Mouse (Mus musculus): ENCODE results near the gene Nbeal2.

Nbeal2 gene

DNA sequence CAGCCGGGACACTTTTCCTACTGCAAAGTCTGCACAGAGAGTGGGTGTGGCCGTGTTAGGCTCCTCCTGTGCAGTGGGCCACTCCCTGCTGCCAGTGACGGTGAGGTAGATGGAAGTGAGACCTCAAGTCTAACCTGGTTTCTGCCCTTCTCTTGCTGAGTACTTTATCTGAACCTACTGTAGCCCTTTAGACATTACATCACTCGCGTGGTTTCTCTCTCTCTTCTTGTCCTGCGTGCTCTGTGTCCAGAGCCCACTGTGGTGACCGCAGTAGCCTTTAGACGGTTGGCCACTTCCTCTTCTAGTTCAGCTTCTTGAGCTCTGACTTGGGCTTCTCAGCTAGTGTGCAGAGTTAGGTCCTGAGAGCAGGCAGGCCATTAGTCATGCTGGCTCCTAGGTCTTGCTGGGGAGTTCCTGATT, 22.5 kb upstream of the Nbeal2 start:
- DNase-seq (ENCODE audit: low read depth, low spot score) = peak; percentile 50

DNA sequence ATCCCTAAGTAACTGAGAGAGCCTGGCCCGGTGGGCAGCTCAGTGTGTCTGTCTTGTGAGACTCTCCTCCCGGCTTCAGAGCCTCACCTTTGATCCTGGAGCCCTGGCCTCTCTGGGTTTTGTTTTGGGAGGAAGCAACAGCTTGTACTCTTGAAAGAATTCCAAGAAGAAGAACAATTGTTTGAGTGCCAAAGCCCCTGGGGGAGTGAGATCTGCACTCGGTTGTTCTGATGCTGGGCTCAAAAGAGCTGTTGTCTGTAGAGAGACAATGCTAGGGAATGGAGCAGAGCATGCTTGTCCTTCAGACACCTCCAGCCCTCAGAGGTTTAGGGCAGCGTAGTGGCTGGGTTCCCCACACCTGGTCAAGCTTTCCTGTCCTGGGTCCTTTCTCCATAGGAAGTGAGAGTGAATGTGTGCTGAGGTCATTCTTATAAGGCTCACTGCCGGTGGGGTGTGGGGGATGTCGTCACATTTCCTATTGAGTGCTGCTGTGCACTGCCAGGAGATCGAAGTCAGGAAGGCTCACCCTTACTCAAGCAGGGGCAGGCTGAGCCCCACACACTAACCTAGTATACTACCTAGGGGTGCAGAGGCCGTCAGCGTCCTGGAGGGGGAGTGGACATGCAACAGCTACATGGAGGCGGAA, 19.3 kb upstream of the Nbeal2 start:
- DNase-seq (ENCODE audit: low read depth, low spot score) = peak; percentile 70

DNA sequence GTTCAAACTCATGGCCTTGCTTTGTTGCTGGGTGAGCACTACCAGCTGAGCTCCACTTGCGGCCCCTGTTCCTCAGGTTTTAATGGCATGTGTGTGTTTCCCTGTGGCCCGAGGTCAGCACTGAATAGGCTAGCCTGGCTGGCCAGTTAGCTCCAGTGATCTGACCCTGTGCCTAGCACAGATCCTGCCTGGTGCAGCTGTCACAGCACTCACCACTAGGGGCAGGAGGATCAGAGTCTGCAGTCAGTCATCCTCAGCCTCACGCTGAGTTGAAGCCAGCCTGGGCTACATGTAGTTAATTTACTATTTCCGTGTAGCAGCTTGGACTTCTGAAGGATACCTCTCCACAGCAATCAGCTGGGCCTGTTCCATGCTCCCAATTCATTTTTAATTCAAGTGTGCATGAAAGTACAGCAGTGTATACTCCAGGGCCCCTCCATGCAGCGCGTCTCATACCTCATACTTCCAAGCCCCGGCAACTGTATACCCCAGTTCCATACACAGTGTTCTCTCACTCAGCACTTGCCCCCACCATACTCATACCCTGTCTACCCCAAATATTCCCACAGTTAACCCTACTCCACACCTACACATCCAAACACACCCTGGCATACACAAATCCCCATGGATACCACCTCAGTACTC, 18.6 kb upstream of the Nbeal2 start:
- peak; percentile 61 for DNase-seq (ENCODE audit: low read depth, low spot score)

DNA sequence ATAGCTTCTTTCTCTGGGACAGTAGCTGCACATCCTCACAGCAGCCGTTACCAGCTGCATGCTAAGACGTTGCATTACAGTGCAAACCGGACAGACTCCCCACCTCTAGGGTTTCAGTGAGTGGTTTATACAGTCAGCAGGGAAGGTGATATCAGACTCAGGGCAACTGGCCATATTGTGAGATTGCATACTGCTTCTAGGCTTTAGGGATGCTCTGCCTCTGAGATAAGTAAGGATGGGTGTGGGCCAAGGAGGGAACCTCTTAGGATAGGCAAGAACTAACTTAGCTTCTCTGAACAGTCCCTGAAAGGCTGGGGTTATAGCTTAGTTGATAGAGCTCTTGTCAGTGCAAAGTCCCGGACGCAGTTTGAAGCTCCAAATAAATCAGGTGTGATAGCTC, 15.8 kb upstream of the Nbeal2 start:
- no peak for DNase-seq (ENCODE audit: low read depth, low spot score)

DNA sequence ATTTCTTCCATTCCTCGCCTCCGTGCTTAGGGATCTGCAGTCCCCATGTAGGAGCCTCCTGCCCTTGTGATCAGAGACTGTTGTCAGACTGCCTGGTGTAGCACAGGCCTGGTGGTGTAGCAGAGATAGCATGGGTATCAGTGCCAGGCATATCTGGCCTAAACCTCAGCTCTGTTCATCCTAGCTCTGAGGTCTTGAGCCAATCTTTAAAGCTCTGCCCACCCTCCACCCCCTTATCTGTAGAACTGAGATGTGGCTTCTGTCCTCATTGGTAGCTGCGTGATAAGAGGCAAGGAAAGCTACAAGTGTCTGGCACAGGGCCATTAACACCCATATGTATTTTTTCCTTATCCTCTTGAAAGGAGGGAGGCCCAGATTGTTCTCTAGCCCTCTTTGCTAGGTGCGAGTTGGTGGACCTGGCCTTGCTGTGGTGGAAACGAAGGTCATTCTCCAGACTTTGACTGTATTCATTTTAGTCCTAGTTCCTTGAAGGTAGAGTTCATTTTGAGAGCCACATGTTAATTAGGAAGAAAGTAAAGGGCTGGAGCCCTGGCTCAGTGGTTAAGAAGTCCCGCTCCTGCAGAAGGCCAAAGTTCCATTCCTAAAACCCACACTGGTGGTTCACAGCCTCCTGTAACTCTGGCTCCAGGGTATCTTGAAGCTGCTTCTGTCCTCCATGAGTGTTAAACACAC, 14.8 kb upstream of the Nbeal2 start:
- no peak for DNase-seq (ENCODE audit: low read depth, low spot score)

DNA sequence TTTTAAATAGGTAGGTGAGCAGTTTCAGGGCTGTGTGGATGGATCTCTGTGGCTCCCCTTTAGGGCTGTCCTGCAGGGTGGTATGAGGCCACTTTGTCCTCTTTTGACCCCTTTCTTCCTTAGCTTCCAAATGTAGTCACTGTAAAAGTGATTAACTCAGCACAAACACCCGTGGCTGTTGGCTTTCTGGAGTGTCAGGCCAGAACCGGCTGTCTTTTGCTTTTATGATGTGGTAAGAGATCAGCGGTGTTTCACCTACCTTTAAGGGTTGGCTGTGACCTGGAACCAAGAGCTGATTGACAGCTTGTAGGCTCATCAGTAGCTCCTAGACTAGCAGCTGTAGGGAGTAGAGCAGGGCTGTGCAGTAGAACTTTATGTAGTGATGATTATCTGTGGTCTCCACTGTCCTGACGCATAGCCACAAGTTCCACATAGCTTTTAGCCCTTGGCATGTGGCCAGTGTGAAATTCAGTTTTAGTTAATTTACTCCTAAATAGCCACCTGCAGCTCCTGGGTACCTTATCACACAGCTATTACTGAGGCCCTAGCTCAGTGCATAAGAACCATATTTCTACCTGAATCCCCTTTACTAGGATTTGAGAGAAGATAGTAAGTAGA, 13.4 kb upstream of the Nbeal2 start:
- DNase-seq (ENCODE audit: low read depth, low spot score) = no peak

DNA sequence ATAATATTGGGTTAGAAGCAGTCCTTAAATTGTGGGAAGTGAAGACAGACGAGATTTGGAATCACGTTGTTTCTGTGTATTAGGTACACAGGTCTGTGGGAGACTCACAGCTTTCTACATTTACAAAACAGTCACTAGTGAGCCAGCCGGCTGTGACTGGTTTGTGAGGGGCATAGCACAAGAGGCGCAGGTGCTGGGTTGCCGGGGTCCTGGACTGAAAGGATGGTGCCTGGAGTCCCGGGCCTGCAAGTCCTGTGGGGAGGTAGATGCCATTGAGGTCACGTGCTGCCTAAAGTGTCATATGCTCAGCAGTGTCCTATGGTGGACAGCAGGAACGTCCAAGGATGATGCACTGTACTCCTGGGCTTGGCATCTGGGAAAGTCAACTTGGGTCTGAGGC, 12.4 kb upstream of the Nbeal2 start:
- peak; percentile 70 for DNase-seq (ENCODE audit: low read depth, low spot score)

DNA sequence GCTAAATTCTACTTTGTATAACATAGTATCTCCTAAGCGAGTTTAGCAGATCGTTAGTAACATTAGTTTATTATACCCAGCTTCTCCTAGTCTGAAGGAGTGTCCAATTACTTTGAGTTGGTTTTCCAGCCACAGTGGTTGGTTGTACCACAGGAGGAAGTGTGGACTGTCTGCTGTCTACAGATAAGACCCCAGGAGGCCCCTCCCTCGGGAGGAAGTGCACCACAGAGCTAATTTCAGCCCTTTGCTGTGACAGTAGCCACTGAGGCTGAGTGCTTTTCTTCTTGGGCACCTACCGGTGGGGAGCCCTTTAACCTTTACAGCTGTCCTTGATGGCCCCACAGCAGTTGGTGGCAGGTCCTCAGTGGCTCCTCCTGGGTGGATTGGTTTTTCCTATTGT, 12.0 kb upstream of the Nbeal2 start:
- DNase-seq (ENCODE audit: low read depth, low spot score) = no peak

DNA sequence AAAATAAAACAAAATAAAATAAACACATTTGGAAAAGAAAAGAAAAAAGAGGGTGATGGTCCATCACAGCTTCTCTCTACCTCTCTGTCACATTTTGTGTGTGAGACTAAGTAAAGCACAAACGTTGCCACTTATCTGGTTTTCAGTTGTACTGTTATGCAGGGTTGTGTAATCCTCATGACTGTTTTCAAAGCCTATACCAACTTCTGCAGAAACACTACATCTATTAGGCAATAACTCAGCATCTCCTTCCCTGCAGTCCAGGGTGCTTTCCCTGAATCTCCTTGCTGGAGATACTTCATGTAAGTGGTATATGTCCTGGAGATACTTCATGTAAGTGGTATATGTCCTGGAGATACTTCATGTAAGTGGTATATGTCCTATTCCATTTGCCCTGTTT, 8.9 kb upstream of the Nbeal2 start:
- no peak for DNase-seq (ENCODE audit: low read depth, low spot score)

DNA sequence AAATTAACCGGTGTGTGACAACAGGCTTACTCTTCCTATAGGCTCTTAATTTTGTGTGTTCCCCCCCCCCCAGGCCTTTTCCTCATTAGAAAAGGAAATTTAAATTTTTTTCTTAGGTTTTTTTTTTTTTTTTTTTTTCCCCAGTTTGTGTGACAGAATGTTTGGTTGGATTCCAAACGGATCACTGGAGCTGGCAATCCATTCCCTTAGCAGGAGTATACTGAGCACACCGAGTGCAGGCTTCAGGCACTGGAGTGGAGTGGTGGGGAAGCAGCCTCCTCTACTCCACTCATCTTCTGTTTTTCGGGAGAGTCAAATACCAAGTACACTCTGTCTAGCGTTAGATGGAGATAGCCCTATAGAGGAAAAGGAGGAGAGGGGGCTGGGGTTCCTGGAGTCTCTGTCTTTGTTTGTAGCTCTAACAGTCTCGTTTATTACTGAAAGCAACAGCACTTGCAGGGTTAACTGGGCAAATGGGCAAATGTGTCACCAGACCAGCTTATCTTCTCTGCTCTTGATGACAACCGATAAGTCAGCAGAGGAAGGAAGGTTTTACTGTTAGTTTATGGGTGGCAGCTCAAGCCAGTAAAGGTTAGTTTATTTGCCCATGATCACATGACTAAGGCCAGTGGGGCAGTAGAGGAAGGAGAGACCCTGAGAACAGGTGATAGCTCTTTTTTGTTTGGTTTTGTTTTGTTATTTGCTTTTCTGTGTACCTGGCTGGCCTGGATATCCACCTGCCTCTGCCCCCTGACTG, 7.1 kb upstream of the Nbeal2 start:
- no peak for DNase-seq (ENCODE audit: low read depth, low spot score)

DNA sequence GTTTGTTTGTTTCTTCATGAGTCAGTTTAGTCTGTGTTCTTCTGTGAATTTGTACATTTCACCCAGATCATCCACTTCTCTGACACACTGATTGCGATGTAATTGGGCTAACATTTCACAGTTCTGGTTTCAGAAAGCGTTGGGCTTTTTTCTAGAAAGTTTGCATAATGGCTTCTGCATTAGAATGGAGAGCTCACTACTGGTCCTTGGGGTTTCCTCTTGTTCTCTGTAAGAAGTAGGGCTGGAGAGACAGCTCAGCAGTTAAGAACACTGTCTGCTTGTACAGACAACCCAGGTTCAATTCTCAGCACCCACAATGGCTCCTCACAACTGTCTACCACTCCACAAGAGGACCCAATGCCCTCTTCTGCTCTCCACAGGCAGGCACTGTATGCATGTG, 6.2 kb upstream of the Nbeal2 start:
- DNase-seq (ENCODE audit: low read depth, low spot score) = no peak

DNA sequence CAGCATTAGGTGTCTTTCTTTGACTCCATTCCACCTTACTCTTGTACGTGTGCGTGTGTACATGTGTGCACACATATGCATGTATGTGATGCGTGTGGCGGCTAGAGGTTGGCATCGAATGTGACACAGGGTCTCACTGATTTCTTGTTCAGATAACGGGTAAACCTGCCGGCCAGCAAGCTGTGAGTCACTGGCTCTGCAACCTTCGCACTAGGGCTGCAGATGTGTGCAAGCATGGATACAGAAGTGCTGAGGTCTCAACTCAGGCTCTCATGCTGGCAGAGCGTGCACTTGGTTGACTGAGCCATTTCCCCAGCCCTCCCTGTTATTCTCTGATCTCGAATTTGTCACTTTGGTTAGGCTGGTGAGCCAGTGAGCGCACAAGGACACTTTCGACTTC, 5.6 kb upstream of the Nbeal2 start:
- DNase-seq (ENCODE audit: low read depth, low spot score) = no peak

DNA sequence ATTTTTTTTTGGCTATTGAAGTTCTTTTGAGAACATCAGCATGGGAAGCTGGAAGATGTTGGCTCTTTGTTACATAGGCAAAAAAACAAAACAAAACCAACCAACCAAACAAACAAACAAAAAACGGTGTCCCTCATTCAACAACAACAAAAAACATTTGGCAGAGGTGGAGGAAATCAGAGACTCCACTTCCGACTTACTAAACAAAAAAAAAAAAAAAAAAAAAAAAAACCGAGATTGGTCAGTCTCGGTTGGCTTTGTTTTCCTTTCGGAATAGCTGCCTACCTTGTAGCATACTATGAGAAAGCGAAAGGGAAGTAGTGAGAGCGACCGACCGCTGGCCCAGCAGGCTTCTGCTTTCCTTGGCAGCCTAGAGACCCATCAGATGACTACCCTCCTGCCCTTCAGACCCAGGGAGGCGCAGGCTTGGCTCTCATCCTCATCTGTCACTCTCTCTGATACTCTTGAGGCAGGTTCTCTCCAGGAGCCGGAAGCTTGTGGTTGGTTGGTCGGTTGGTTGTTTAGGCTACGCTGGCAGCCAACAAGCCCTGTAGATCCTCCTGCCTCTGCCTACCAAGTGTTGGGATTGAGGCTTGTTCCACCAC, 3.6 kb upstream of the Nbeal2 start:
- peak; percentile 15 for DNase-seq (ENCODE audit: low read depth, low spot score)

DNA sequence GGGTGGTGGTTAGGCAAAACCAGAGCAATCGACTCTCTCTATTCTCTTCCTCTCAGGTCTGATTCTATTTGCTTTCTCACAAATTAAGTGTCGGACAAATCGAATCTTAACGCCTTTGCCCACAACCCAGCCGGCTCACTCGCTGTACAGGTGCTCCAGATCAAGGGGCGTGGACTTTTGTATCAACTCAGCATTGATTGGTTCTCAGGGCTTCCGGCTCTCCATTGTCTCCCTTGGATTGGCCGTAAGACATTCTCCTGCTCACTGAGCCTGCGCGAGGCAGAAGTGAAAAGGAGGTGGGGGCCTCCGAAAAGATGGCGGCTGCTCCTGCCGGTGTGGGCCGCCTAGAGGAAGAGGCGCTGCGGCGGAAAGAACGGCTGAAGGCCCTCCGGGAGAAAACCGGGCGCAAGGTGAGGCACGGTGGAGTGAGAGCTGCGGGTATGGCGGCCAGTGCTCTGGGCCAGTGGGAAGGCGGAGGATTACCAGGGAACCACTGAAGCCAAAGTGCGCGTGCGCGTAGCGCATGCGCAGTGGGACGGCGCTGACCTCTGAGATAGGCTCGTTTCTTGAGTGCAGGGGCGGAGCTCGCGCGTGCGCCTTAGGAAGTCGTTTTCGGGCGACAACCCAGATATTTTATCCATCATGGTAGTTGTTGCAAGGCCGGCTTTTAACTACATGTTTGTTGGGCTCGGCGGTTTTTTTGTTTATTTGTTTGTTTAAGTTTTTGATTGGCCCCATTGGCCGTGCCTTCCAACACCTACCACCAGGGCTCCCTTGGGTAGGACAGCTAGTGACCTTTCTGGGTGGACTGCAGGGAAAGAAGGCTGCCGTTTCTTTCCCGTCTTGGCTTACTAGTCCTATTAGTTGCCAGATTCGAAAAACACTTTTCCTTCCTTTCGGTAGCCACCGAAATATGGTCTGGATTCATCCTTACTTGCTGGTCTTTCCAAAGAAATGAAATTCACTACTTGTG, 2.6 kb upstream of the Nbeal2 start, which contains the start of gene Ccdc12:
Gene Ccdc12, plus strand, starts transcription at position 255 of the 973 bp plus-strand sequence.
- DNase-seq (ENCODE audit: low read depth, low spot score) = peak; percentile 98

DNA sequence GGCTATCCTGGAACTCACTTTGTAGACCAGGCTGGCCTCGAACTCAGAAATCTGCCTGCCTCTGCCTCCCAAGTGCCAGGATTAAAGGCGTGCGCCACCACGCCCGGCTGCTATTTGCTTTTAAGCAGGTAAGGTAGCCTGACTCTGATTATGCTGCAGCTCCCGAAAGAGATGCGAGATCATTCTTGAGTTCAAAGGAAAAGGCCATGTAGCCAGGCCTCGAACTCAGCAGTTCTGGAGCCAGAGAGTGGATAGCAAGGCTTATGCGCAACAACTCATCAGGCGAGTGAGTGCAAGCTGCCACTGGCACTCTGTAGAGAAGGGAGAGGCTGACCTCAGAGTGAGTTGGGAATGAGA, 1.7 kb upstream of the Nbeal2 start:
- peak; percentile 20 for DNase-seq (ENCODE audit: low read depth, low spot score)

DNA sequence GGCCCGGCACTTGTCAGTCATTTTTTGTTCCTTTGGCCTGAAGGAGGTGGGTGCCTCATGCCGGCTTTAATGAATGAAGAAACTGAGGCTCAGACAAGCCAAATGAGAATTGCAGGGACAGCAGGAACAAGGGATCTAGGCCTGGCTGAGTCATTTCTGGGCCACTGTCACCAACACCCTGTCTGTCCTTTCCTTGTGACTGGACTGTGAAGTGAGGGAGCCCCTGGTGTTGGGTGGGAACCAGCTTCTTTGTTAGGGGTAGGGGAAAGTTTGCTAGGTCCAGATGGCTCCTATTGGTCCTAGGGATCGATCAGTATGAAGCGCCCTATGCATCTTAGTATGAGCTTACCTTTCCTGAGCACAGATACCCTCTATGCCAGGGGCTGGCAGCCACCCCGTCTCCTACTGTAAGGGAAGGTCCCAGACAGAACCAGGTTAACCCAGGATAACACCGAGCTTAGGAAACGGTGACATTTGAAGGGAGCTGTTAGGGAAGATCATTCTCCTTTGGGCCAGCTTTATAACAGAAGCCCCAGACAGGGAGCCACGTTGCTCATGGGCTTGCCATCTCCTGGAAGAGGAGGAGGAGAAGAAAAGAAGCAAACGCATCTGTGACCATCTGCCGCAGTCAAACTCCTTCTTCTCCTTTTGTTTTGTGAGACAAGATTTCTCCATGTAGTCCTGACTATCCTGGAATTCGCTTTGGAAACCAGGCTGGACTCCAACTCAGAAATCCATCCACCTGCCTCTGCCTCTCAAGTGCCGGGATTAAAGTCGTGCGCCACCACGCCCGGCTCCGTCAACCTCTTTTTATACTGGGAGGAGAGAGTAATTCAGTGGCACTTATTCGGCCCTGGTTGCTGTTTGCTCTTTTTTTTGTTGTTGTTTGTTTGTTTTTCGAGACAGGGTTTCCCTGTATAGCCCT, 1.0 kb upstream of the Nbeal2 start:
- DNase-seq (ENCODE audit: low read depth, low spot score) = no peak

DNA sequence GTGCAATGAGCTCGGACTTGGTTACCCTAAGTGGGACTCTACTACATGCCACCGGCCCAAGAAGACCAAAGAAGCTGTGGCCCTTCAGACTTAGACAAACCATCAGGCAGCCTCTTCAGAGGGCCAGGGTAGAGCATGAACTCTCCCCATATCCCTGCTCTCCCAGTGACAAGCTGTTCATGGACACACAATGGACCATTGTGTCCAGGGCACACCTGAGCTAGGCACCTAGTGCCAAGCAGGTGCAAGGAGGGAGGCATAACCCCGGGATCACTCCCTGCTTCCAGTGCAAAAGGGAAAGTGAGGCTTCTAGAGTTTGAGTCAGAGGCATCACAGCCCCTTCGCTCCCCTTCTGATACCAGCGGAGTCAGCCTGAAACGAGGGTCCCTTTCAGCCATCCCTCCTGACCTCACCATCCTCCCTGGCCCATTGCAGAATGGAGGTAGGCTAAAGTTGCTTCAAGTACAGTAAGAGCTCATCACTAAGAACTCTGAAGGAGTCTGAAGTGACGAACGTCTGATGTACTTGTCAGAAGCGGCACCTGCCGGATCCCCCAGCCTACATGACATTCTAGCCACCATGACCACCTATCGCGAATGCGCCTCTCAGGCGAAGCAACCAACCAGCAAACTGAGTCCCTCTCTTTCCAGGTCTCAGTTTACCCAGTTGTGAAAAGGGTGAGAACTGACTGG, 852 bp downstream of the Nbeal2 start:
- DNase-seq (ENCODE audit: low read depth, low spot score) = no peak

DNA sequence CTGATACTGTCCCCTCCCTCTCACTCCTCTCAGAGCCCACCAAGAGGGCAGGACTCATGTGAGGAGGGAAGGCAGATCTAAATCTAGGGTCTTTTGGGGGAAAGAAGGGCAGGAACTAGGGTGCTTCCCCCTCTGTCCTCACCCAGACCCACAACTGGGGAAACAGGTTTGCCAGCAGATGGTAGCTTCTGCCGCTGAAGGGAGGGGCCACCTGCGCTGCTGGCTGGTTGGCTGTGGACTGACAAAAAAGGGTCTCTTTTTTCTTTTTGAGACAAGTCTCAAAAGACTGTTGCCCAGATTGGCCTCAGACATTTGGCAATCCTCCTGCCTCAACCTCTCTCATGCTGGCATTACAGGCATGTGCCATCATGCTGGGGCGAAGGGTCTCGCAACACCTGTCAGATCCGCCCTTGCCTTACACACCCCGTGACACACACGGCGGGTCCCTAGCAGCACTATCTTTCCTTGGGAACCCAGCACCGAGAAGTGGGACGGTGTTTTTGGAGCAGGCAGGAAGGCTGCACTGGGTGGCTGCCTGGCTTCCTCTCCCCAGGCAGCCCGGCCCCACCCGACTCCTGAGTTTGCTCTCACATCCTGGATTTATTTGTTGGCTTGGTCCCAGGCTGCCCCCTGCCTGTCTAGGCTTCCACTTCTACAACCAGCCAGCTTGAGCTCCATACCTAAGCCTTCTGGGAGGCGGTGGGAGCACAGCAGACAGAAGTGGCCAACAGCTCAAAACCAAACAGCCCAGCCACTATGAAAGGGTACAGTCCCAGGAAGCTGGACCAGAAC, 1.8 kb downstream of the Nbeal2 start:
- DNase-seq (ENCODE audit: low read depth, low spot score) = peak; percentile 82
